Mouse (Mus musculus): ENCODE measurements around the gene Btbd35f7.
"Not testable (repeated sequence)": the region's sequence is repeated elsewhere in the genome, so short reads cannot be mapped to it uniquely, and the experiment has no call there.

Btbd35f7 gene

DNA sequence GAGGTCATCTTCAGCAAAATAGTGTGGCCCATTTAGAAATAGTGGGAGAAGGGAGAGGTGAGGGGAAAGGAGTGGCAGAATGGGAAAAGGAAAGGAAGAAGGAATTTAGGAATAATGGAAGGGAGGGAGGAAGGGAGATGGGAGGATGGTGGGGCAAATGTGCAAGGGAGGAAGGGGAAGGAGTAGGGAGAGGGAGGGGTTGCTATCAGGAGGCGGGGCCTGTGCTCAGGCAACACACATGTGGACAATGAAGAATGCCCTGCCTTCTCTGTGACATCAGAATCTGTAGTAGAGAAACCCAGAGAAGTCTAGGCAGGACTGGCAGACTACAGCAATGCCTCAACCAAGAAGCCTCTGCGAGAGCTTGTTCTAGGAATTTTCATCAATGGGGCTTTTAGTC is at the start of gene Btbd35f7:
Btbd35f7 (plus strand) TSS at position 301 of the 400 bp plus-strand sequence.
- DNase-seq, result not testable (repeated sequence)
